Mouse (Mus musculus): ENCODE results near the gene Ap2a1.

- TF ChIP-seq CTCF (IDR thresholded peaks at IDR 0.05; ENCODE audit: extremely low read depth, insufficient read depth, low read length) (no peak), POLR2A (IDR thresholded peaks at IDR 0.05; ENCODE audit: extremely low read depth, insufficient read depth, low read length) (0 out of 2 replicates have a peak, but pooled peaks have one; percentile 33)
Measured at GRCm38 (mm10) chr7:44857905-44858304, 71.4 kb downstream of the Ap2a1 start.

All from cortical plate, adult 2 months (tissue).